Mouse (Mus musculus) hindbrain, embryonic 15.5 days (tissue): ENCODE measurements around the gene Arid1b. TPM values are rescaled to one million over a fixed set of nuclear protein-coding genes. Genes with fewer than 3 reads are reported as not detected.
A peak's percentile ranks its signal among the peaks of the same experiment; 100 is the strongest.

ENCODE experiments used
- ATAC-seq: fragments of 200-750 bp; cut with Nextera tagmentation; 2 replicates; pipeline ENCODE4 v1.8.0; 2017; ENCODE audit warnings: low read depth, moderate number of reproducible peaks, moderate TSS enrichment; ENCODE audit not compliant: low FRiP score
- H3K27ac ChIP-seq: fragments of 300-500 bp; sonication (generic); replicated peaks from 2 replicates; pipeline ENCODE4 v1.5.1; 2015; ENCODE audit warnings: mild to moderate bottlenecking, inconsistent platforms
- H3K27me3 ChIP-seq: fragments of 300-500 bp; sonication (generic); 2 replicates; pipeline ENCODE4 v1.6.1; 2015; ENCODE audit warnings: control low read depth, inconsistent platforms
- H3K36me3 ChIP-seq: fragments of 300-500 bp; sonication (generic); 2 replicates; pipeline ENCODE4 v1.6.1; 2015; ENCODE audit warnings: control low read depth, inconsistent platforms
- H3K4me1 ChIP-seq: fragments of 300-500 bp; sonication (generic); replicated peaks from 2 replicates; pipeline ENCODE4 v1.6.1; 2015; ENCODE audit warnings: control low read depth, inconsistent platforms
- H3K4me2 ChIP-seq: fragments of 300-500 bp; sonication (generic); 2 replicates; pipeline ENCODE4 v1.6.1; 2015; ENCODE audit warnings: moderate library complexity, mild to moderate bottlenecking, inconsistent platforms
- H3K4me3 ChIP-seq: fragments of 300-500 bp; sonication (generic); 2 replicates; pipeline ENCODE4 v1.5.1; 2015; ENCODE audit warnings: mild to moderate bottlenecking, inconsistent platforms
- H3K9ac ChIP-seq: fragments of 300-500 bp; sonication (generic); 2 replicates; pipeline ENCODE4 v1.6.1; 2015; ENCODE audit warnings: inconsistent platforms
- H3K9me3 ChIP-seq: fragments of 300-500 bp; sonication (generic); 2 replicates; pipeline ENCODE4 v1.6.1; 2016; ENCODE audit warnings: control low read depth, inconsistent platforms
- WGBS: fragments of 180-500 bp; shearing (Covaris S2); methylation state at CpG from one replicate; pipeline ENCODE4 v1.1.7; 2015; 5-methylcytosine and 5-hydroxymethylcytosine counted together
- polyA plus RNA-seq: library from polyadenylated mRNA; unstranded; fragments of >200 nt; fragmentation: Nextera tagmentation; extraction: Ambion mirVana; gene quantifications from 2 replicates; pipeline ENCODE4 v1.2.1, GENCODE M21; 2015

Gene Arid1b
- polyA plus RNA-seq, 1 experiment from 2014 or later = 14.3 TPM

- Histone ChIP-seq H3K9me3 (no peaks in the 10 kb centered on the region), H3K4me1 (peaks cover 48% of the 10 kb centered on the region), H3K9ac (no peak overlapping the region), H3K4me3 (no peak overlapping the region), H3K27me3 (no peaks in the 10 kb centered on the region), H3K27ac (no peak overlapping the region), H3K4me2 (no peak overlapping the region), H3K36me3 (no peaks in the 10 kb centered on the region)
- 69% methylated on average over 8 of the region's 8 CpGs for WGBS
- no peak for ATAC-seq
Measured at GRCm38 (mm10) chr17:5194157-5194916, 200.2 kb downstream of the Arid1b start.

GRCm38 (mm10) chr17:5195397-5195796 is 201.3 kb downstream of the Arid1b start:
- ATAC-seq = no peak
- no peaks in the 10 kb centered on the region for H3K27me3 ChIP-seq
- H3K4me2 ChIP-seq = no peak overlapping the region
- no peak overlapping the region for H3K4me3 ChIP-seq
- no peak overlapping the region for H3K27ac ChIP-seq
- H3K9ac ChIP-seq = no peak overlapping the region
- 62% methylated on average over 5 of the region's 5 CpGs for WGBS
- H3K9me3 ChIP-seq = no peaks in the 10 kb centered on the region
- no peaks in the 10 kb centered on the region for H3K36me3 ChIP-seq
- peaks cover 39% of the 10 kb centered on the region for H3K4me1 ChIP-seq

DNA sequence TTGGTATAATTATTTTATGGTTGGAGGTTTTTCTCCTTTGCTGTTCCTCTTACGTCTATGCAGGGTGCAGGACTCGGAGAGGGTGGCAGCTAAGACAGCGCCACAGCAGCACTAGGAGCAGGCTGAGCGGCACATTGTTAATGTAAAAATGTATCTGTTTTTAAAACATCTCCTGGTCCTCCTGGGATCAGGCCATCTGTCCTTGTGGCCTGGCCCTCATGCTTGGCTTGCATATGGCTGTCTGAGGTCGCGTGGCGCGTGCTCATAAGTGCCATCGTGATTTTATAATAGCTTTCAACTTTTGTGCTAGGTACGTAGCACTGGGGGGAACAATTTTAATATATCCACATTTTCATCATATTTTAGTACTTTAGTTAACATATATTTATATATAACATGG is 201.9 kb downstream of the Arid1b start:
- peaks cover 42% of the 10 kb centered on the region for H3K4me1 ChIP-seq
- no peak overlapping the region for H3K4me2 ChIP-seq
- 54% methylated on average over 10 of the region's 10 CpGs for WGBS
- H3K27me3 ChIP-seq = no peaks in the 10 kb centered on the region
- no peak overlapping the region for H3K9ac ChIP-seq
- H3K27ac ChIP-seq = no peak overlapping the region
- no peaks in the 10 kb centered on the region for H3K9me3 ChIP-seq
- H3K36me3 ChIP-seq = no peaks in the 10 kb centered on the region
- ATAC-seq = no peak
- H3K4me3 ChIP-seq = no peak overlapping the region

- no peak overlapping the region for H3K27ac ChIP-seq
- H3K9me3 ChIP-seq = no peaks in the 10 kb centered on the region
- 82% methylated on average over 6 of the region's 6 CpGs for WGBS
- no peak for ATAC-seq
- peaks cover 42% of the 10 kb centered on the region for H3K4me1 ChIP-seq
- H3K4me3 ChIP-seq = no peak overlapping the region
- no peaks in the 10 kb centered on the region for H3K36me3 ChIP-seq
- no peaks in the 10 kb centered on the region for H3K27me3 ChIP-seq
- no peak overlapping the region for H3K4me2 ChIP-seq
- H3K9ac ChIP-seq = no peak overlapping the region
Measured at GRCm38 (mm10) chr17:5196508-5196907, 202.4 kb downstream of the Arid1b start.

DNA sequence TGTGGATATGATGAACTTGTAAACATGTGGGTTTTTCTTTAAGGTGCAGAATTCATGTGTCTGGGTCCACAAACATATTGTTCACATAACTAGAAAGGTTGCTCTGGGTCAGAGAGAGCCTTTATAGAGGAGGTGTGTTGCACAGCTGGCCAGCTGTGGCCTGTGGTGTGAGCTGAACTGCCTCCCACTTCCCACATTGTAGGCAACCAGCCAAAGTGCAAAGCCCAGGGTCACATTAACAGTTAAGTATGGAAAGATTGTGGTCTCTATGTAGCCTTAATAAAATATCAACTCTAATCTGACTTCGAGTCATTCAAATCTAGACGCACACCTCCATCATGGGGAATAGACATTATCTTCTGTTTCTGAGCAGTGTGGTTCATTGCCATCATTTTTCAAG is 203.0 kb downstream of the Arid1b start:
- no peak overlapping the region for H3K4me2 ChIP-seq
- H3K36me3 ChIP-seq = no peaks in the 10 kb centered on the region
- WGBS = 89% methylated on average over 2 of the region's 2 CpGs
- H3K9ac ChIP-seq = no peak overlapping the region
- H3K9me3 ChIP-seq = no peaks in the 10 kb centered on the region
- no peak overlapping the region for H3K4me3 ChIP-seq
- peaks cover 44% of the 10 kb centered on the region for H3K4me1 ChIP-seq
- ATAC-seq = no peak
- H3K27me3 ChIP-seq = no peaks in the 10 kb centered on the region
- no peak overlapping the region for H3K27ac ChIP-seq

DNA sequence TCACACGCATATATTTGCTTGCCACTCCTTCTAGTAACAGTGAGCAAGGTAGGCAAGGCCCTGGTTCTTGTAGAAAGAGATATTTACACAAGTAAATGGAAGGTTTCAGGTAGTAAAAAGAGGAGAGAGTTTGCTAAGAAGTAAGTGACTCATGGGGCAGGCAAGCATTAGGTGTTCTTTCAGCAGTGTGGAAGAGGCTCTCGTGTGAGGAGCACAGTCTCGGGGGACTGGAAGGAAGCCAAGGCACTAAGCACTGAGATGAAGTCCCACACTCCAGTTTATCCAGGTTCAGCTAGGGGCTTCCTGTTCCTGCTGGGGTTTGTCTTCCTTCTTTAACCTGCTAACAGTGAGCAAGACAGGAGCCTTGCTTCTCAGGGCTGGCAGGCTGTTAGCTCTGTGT is 203.6 kb downstream of the Arid1b start:
- no peaks in the 10 kb centered on the region for H3K36me3 ChIP-seq
- no peak overlapping the region for H3K4me2 ChIP-seq
- H3K9me3 ChIP-seq = no peaks in the 10 kb centered on the region
- H3K27me3 ChIP-seq = no peaks in the 10 kb centered on the region
- no peak overlapping the region for H3K4me3 ChIP-seq
- WGBS = 71% methylated on average over 3 of the region's 3 CpGs
- ATAC-seq = 0 out of 2 replicates have a peak, but pooled peaks have one; percentile 3
- H3K9ac ChIP-seq = no peak overlapping the region
- no peak overlapping the region for H3K27ac ChIP-seq
- peaks cover 50% of the 10 kb centered on the region for H3K4me1 ChIP-seq

DNA sequence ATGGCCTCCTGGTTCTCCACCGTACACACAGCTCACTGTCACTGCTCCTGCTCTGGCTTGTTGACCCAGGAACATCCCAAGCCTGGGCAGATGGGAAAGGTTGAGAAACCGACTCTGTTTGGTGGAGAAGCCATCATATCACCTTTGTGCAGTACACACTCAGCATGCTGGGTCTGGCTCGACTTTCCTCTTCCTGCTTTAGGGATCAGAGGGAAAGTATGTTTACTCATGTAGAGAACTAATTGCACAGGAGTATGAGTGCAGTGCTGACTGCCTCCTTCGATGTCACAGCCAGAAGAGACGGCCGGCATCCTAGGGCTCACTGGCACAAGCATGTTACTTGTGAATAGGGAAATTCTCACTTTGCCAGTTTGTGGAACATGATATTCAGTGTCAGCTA is 204.1 kb downstream of the Arid1b start:
- 0 out of 2 replicates have a peak, but pooled peaks have one; percentile 14 for ATAC-seq
- Histone ChIP-seq H3K4me2 (no peak overlapping the region), H3K9ac (no peak overlapping the region), H3K27ac (no peak overlapping the region; the same call in 1 of the 2 replicates), H3K9me3 (no peaks in the 10 kb centered on the region), H3K36me3 (no peaks in the 10 kb centered on the region), H3K4me1 (peaks cover 54% of the 10 kb centered on the region), H3K27me3 (no peaks in the 10 kb centered on the region), H3K4me3 (no peak overlapping the region)
- WGBS = 66% methylated on average over 6 of the region's 6 CpGs

DNA sequence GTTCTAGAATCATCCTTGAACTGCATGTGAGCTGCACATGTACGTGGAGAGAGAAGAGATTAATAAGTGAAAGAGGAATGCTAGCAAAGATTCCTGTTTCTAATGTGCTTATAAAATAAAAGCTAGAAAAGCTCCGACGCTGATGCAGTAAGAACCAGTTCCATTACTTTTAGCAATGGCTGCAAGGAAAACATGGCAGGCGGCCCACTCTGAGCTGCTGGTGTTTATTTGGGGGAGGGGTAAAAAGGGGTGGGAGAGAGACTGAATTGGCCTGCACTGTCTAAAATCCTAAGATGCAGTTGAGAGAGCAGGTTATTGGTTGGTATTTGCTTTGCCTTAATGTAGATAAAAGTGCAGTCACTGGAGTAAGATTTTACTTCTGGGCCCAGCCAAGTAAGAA is 204.7 kb downstream of the Arid1b start:
- Histone ChIP-seq H3K9me3 (no peaks in the 10 kb centered on the region), H3K36me3 (no peaks in the 10 kb centered on the region), H3K4me2 (no peak overlapping the region), H3K4me3 (no peak overlapping the region), H3K27me3 (no peaks in the 10 kb centered on the region), H3K4me1 (peaks cover 58% of the 10 kb centered on the region), H3K27ac (no peak overlapping the region; the same call in 1 of the 2 replicates), H3K9ac (no peak overlapping the region)
- 50% methylated on average over 4 of the region's 4 CpGs for WGBS
- ATAC-seq = no peak

DNA sequence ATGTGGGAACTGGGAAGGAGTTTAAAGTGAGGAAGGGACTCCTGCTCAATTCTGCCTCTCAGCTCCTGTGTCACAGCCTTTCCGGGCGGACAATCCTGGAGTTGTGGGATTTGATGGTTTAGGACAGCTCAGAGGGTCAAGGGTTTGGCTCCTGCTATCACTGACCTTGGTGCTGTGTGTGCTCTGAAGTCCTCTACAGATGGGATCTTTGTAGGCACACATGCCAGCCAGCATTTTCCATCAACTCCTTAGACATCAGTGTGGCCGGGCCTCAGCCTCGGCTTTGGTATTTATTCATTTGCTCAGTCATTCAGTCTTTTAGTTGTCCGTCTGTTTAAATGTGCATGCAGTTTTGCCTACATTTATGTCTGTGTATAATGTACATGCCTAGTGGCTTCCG is 206.5 kb downstream of the Arid1b start:
- 93% methylated on average over 6 of the region's 6 CpGs for WGBS
- Histone ChIP-seq H3K9ac (no peak overlapping the region), H3K4me3 (no peak overlapping the region), H3K36me3 (no peaks in the 10 kb centered on the region), H3K4me2 (no peak overlapping the region), H3K4me1 (peaks cover 54% of the 10 kb centered on the region), H3K27ac (no peak overlapping the region), H3K9me3 (no peaks in the 10 kb centered on the region), H3K27me3 (no peaks in the 10 kb centered on the region)
- ATAC-seq = no peak

GRCm38 (mm10) chr17:5201859-5202598 is 207.9 kb downstream of the Arid1b start:
- Histone ChIP-seq H3K4me3 (no peak overlapping the region), H3K27me3 (no peaks in the 10 kb centered on the region), H3K4me2 (no peak overlapping the region), H3K9me3 (no peaks in the 10 kb centered on the region), H3K9ac (no peak overlapping the region), H3K27ac (no peak overlapping the region; the same call in 1 of the 2 replicates), H3K36me3 (no peaks in the 10 kb centered on the region), H3K4me1 (peaks cover 53% of the 10 kb centered on the region)
- 83% methylated on average over 6 of the region's 6 CpGs for WGBS
- no peak for ATAC-seq

DNA sequence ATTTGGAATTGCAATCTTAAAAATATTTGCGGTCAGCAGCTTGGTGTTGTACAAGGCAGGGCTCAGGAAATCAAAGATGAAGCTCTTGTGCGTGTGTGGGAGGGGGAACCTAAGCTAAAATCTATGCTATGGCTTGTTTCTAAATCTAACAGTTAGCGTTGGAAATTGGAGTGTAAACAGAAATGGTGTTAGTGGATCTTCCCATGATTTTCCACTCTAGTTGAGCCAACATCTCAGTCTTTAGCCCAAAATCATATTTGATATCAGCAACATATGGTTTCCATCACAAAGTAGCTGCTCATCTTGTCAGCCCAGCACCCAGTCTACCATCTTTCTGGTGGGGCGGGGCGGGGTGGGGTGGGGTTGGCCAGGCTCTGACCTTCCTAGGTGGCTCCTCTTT is 208.6 kb downstream of the Arid1b start:
- no peak for ATAC-seq
- no peak overlapping the region for H3K4me3 ChIP-seq
- no peaks in the 10 kb centered on the region for H3K9me3 ChIP-seq
- H3K4me1 ChIP-seq = peaks cover 53% of the 10 kb centered on the region
- no peaks in the 10 kb centered on the region for H3K36me3 ChIP-seq
- no peak overlapping the region for H3K4me2 ChIP-seq
- WGBS = 89% methylated on average over 5 of the region's 5 CpGs
- no peak overlapping the region; the same call in 1 of the 2 replicates for H3K27ac ChIP-seq
- no peaks in the 10 kb centered on the region for H3K27me3 ChIP-seq
- no peak overlapping the region for H3K9ac ChIP-seq

GRCm38 (mm10) chr17:5203346-5204102 is 209.4 kb downstream of the Arid1b start:
- Histone ChIP-seq H3K4me2 (no peak overlapping the region), H3K36me3 (no peaks in the 10 kb centered on the region), H3K9ac (no peak overlapping the region), H3K27me3 (no peaks in the 10 kb centered on the region), H3K4me1 (peaks cover 48% of the 10 kb centered on the region), H3K27ac (no peak overlapping the region), H3K9me3 (no peaks in the 10 kb centered on the region), H3K4me3 (no peak overlapping the region)
- no peak for ATAC-seq
- 88% methylated on average over 10 of the region's 10 CpGs for WGBS
